Mouse (Mus musculus): ENCODE results near the gene Nhsl1.

Gene Nhsl1

DNA sequence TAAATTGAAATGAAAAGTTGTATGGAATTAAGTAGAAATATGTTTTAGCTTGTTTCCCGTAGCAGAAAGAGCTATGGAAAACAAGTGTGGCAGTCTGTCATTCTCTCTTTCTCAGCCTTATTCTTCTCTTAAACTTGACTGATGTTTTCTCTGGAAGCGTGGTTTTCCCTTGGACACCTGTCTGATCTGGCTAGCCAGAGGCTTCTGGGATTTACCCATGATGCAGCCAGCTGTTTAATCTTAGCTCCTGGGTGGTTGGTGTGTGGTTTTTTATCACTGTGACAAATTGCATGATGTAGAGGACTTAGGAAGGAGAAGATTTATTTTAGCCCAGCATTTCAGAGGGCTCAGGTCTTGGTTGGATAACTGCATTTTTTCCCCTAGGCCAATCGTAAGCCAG, 164.9 kb downstream of the Nhsl1 start:
- in situ Hi-C loops (cut with MboI, MseI): no loop called here

DNA sequence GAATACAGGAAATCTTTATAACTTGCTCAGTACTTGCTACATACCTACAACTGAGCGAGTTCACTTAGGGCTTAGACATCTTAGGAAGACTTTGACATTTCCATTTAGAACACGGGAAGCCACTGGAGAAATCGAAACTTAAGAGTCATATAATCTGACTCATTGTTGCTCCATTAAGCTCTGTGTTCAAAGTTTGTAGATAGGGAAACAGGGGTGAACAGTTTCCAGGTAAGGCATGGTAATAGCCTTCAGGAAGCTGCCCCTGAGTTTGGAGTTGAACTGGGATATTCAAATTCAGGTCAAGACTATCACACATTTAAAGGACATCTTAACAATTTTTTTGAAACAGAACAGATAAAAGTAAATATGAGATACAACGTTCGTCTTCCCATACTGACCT, 165.9 kb downstream of the Nhsl1 start:
- in situ Hi-C loops (cut with MboI, MseI): no loop called here

DNA sequence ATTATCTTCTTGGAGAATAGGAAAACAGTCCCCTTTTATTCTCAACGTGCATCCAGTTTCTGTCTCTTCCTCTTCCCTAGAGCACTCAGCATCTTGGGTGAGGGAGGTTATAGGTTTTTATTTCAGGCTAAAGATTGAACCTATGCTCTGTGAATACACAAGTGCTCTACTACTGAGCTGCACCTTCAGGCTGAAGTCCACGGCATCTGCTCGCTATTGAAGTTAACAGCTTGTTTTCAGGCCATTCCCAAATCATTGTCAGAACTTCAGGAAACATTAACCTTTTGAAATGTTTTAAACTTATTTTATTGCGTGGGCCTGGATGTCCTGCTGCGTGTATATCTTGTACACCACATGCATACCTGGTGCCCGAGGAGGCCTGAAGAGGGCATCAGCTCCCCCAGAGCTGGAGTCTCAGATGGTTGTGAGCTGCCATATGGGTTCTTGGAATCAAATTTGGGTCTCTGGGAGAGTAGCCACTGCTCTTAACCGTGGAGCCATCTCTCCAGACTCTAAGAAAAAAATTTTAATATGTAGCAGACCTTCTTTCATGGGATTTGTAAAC, 169.5 kb downstream of the Nhsl1 start:
- in situ Hi-C loops (cut with MboI, MseI): no loop called here

DNA sequence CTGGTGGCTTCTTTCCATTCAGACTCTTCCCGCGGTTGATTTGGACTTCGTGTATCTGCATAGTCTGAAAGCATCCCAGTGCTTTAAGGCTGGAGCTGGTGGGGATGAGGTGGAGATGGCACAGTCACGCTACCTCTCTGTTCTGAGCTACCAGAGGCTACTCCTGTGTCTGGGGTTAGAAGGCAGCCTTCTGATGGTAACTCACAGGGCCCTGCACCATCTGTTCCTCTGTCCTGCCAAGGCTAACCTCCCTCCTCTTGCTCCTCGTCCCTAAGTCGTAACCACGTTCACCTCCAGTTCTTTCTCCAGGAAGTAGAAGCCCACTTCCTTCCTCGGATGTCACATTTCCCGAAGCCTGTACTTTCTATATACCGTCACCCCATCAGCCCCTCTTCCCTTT, 171.2 kb downstream of the Nhsl1 start:
- in situ Hi-C loops (cut with MboI, MseI): no loop called here

GRCm38 (mm10) chr10:18491952-18492351, 173.2 kb downstream of the Nhsl1 start:
- in situ Hi-C loops (cut with MboI, MseI): no loop called here

- in situ Hi-C loops (cut with MboI, MseI): no loop called here
These were observed 174.5 kb downstream of the Nhsl1 start for GRCm38 (mm10) chr10:18493010-18493894.

DNA sequence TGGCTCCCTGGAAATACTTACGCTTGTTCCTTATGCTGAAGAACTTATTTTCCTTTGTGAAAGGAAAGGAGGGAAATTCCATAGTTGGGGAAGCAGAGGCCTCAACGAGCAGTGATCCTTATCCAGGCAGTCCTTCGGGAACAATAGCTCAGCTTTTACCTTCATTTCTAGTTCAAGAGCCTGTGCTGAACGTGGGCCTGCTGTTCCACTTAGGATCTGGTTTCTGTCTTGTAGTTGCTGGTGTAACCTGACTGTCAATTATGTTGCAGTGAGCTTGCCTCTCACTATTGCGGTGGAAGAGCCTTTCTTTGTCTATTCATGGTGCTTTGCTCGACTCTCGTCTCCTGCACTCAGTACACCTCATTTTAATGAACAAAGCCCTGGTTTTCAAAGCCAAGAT, 175.5 kb downstream of the Nhsl1 start:
- in situ Hi-C loops (cut with MboI, MseI): no loop called here

GRCm38 (mm10) chr10:18497066-18497465, 178.3 kb downstream of the Nhsl1 start:
- in situ Hi-C loops (cut with MboI, MseI): no loop called here

DNA sequence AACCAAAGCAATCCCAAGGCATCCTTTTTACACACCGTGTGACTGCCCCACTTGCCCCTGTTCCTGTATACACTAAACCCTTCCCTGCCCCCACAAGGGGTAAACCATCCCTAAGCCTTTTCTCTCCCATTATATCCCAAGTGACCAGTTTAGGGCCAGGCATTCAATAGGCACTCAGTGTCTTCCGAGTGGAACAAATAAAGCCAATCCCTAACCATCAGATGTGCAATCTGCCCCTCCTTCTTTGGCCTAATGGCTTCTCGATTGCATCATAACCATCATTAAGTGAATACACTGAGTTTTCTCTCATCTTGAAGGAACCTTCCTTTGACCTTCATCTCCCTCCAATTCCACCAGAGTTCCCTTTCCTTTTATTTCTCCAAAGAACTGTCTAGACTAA, 183.2 kb downstream of the Nhsl1 start:
- in situ Hi-C loops (cut with MboI, MseI): no loop called here

DNA sequence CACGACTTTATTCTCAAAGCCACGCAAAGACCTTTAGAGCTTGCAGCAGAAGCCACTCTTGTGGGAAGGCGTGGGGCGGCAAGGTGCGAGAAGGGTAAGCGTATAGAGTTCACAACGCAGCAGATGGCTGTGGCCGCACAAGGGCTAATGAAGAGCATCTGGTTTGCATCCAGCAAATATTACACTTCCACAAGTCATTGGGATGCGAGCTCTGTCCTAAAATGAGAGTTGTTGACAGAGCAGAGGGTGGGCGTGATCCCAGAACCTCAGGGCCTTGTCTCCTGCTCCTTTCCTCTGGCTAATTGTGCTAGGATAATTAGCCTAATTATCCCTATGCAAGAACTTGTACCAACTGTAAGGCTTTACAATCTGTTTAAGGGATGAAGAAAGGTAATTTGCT, 186.9 kb downstream of the Nhsl1 start:
- in situ Hi-C loops (cut with MboI, MseI): no loop called here

DNA sequence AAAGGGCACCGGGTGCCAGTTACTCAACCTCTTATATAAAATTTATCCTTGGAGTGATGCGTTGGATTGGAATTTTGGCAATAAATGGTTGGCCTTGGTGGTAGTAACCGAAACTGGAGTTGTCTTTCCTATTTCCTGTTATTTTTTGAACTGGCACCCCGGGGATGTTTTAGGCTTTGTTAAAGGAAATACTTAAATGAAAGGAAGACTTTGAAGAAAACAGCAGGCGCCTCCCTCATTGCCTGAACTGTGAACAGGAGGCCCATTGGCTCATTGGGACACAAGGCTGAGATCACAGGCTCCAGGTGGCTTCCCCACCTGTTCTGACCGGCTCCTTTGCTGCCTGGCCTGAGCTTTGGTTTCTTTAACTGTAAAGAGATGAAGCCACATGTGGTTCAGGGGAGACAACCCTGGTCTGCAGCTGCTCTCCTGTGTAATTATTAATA, 187.7 kb downstream of the Nhsl1 start:
- in situ Hi-C loops (cut with MboI, MseI): no loop called here

DNA sequence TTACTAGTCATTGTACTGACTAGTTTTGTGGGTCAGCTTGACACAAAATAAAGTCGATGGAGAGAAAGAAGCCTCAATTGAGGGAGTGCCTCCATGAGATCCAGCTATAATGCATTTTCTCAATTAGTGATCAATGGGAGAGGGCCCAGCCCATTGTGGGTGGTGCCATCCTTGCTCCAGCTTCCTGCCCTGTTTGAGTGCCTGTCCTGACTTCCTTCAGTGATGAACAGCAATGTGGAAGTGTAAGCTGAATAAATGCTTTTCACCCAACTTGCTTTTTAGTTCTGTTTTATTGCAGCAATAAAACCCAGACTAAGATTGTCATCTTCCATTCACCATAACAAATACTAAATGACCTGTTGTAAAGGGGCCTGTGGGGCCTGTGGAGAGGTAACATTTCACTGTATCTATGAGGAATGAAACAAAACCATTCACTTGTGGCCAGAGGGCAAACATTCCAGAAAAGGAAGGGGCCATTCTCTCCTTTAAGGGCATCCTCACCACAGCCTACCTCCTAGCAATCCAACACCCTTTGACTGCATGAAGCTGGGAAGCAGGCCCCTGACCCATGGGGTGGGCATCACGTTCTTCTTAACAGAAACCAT, 189.2 kb downstream of the Nhsl1 start:
- in situ Hi-C loops (cut with MboI, MseI): no loop called here

DNA sequence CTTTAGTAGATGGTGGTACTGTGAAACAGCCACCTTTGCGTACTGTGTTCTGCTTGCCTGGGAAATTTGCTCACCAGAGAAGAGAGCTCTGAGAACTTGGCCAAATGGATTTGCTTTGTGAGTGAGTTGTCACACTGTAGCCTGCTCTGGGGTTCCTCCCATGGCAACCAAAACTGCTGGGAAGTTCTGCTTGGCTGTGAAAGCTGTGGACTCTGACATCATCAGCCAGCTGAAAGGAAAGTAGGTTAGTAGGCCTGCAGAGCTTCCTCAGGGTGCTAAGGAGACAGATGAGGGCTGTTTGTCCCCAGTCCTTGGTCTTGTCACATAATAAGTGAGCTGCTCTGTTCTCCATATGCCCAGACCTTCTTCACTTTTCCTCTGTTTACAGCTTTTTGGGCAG, 189.8 kb downstream of the Nhsl1 start:
- in situ Hi-C loops (cut with MboI, MseI): no loop called here

- in situ Hi-C loops (cut with MboI, MseI): no loop called here
These were observed 191.9 kb downstream of the Nhsl1 start for GRCm38 (mm10) chr10:18510663-18511062.

DNA sequence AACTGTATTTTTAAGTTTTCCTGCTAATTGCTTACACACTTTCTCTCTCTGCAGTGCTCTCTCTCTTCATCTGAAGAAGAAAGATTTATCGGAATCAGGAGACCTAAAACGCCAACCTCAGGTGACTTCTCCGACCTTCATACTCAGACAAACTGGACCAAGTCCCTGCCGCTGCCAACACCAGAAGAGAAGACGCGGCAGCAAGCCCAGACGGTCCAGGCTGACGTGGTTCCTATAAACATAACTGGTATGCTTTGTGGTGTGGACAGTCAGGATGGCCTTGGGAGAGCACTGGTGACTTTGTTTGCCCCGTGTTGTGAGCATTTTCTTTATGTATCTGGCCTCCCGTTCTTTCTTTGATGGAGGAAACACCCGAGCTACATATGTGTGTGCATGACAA, 192.7 kb downstream of the Nhsl1 start:
- in situ Hi-C loops (cut with MboI, MseI): no loop called here

GRCm38 (mm10) chr10:18522556-18522955, 203.8 kb downstream of the Nhsl1 start:
- in situ Hi-C loops (cut with MboI, MseI): no loop called here

DNA sequence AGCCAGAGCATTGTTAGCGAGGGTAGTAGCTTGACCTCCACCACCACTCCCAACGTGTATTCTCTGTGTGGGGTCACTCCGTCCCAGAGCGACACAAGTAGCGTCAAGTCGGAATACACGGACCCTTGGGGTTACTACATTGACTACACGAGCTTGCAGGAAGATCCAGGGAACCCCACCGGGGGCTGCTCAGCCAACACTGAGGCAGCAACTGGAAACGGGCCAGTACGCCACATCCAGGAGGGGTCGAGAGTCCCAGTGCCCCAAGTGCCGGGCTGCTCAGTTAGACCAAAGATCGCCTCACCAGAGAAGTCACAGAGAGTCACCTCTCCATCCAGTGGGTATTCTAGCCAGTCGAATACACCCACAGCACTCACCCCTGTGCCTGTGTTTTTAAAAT, 206.5 kb downstream of the Nhsl1 start:
- in situ Hi-C loops (cut with MboI, MseI): loop anchor here (5.0 kb wide), 1 partner anchor 73 kb away; no protein-coding TSS in a partner anchor

DNA sequence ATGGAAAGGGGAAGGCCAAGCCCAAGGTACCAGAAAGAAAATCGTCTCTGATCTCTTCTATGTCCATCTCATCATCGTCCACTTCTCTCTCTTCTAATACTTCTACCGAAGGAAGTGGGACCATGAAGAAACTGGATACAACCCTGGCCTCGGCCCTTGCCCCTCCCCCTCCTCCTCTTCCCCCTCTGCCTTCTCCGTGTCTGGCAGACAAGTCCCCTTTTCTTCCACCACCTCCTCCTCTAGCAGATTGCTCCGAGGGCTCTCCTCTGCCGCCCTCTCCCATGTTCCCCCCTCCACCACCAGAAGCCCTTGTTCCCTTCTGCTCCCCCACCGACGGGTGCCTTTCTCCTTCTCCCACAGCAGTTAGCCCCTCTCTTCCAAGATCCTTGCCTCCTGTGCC, 206.9 kb downstream of the Nhsl1 start:
- in situ Hi-C loops (cut with MboI, MseI): loop anchor here (5.0 kb wide), 1 partner anchor 73 kb away; no protein-coding TSS in a partner anchor

GRCm38 (mm10) chr10:18526184-18526850, 207.5 kb downstream of the Nhsl1 start:
- in situ Hi-C loops (cut with MboI, MseI): loop anchor here (5.0 kb wide), 1 partner anchor 74 kb away; no protein-coding TSS in a partner anchor

DNA sequence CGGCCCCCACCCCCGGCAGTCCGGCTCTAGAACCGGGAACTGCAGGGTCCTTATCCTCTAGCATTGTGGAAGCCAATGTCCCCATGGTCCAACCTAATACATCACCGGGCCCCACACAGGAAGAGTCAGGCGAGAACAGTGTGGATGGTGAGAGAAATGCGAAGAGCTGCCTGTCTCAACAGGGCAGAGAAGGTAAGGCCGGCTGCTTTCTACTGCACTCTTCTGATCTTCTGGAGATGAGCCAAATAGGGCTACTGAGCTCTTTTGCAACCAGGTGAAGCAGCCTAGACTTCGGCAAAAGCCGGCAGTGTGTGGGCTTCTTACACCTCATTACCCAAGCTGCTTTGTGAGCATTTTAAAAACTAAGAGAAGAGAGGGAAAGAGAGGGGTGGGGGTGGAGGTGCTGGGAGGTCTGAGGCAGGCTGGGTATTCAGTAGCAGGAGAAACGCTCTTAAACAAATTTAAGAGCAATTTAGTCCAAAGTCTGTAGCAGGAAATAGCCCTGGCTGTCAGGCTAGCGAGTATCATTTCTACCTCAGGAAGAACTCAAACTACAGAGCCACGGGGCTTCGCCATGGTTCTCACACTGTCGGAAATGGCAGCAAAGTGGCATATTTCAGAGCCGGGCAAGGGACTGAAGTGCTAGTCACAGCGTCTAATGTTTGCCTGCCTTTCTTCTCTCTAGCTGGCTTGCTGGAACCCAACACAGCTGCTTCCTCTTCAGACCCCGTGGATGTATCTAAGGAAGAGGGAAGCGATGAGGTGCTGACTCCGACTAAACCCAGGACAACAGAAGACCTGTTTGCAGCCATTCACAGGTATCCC, 208.3 kb downstream of the Nhsl1 start:
- in situ Hi-C loops (cut with MboI, MseI): loop anchor here (5.0 kb wide), 1 partner anchor 75 kb away; no protein-coding TSS in a partner anchor

DNA sequence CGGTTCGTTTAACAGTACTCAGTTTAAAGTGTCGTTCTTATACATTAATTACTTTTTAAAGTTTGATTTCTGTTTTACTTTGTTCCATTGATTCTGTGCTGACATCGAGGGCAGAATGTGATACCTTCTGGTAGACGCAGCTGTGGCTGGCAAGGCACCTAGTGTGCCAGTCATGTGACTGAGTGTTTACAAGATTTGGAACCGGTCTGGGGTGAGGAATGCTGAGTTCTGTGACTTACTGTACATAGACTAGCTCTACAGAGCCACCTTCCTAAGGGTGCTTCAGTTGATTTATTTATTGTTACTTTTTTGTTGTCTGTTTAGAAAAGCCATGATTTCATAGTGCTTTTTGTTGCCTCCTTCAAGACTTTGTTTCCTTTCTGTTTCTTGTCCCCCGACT, 209.0 kb downstream of the Nhsl1 start:
- in situ Hi-C loops (cut with MboI, MseI): loop anchor here (5.0 kb wide), 1 partner anchor 75 kb away; no protein-coding TSS in a partner anchor

Data from T-helper 1 cell (primary cell).